Mouse (Mus musculus) ZHBTc4 (cell line): ENCODE results near the gene Rnf13.
A peak's percentile ranks its signal among the peaks of the same experiment; 100 is the strongest.

Experiments
- DNase-seq: peaks from one replicate; pipeline ENCODE4 v3.0.0-alpha.2; 2011; ENCODE audit warnings: low read depth, low spot score

Rnf13 gene

DNA sequence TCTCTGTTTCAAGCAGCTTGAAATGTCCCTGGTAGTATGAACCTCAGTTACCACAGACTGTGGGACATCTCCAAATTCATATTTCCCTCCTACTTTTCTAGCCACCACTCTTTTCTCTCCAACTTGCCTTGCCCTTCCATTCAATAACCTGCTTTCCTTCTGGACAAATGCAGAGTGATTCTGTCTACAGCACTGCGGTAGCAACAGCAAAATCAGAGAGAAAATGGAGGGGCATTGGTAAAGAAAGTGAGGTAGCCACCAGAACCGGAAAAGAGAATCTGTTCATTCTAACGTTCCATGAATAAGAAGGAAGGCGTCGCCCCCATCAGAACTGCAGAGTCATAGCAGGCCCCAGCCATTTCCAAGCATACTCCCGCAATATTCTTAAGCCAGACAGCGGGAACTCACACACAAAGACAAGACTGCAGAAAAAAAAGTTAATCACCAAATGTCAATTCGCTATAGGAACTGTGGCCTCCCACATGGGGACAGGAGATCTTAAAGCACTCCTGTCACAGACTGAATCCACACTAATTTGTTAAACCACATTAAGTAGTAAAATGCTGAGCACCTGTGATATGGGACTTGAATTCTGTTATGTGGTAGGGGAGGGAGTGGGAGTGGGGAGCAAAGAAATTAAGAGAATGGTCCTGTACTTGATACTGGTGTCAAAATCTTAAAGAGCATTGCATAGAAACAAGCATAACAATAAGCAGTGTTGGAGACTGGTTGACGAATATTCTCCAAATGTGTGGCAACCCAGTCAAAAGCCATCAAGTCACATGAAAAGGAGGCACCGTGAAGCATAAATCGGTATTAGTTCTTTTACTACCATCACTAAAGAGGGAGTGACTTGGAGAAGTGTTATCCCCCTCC is 110.2 kb downstream of the Rnf13 start:
- peak; percentile 37 for DNase-seq

GRCm38 (mm10) chr3:57846662-57846911 is 110.7 kb downstream of the Rnf13 start:
- peak; percentile 86 for DNase-seq

DNA sequence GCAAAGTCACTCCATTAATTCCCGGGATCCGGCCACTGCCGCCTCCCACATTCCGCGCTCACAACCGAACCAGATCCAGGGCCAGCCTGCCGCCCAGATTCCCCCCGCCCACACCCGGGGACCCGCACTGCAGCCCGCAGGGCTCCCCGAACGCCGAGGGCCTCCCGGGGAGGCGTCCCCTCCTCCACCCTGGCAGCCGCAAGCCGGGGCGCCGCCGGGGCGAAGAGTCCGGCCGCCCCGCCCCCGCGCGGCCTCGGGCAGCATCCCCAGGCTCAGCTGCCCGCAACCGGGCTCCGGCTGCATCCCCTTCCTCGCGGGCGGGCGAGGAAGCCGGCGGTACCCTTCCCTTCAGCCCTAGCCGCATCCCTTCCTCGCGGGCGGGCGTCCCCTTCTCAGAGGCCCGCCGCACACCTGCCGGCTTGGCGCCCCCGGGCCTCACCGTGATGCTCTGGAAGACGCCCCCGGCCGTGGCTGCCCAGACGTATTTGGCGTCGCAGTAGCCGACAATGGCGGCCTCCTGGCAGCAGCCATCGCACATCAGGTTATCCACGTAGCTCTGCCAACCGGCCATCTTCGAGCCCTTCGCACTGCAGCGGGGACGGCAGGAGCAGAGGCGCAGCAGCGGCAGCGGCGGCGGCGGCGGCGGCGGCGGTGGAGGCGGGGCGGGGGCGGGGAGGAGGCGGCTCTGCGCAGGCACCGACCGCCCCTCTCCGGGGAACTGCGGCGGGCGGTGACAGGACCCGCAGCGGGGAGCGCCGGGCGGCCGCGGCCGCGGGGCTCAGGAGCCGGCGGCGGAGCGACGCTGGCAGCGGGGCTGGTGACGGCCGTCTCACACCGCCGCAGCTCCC is 111.3 kb downstream of the Rnf13 start:
- DNase-seq: peak; percentile 79

GRCm38 (mm10) chr3:57847760-57848185 is 111.9 kb downstream of the Rnf13 start, which contains the start of gene Pfn2:
Gene Pfn2, minus strand, starts transcription at chr3:57848079.
- DNase-seq: peak; percentile 87

DNA sequence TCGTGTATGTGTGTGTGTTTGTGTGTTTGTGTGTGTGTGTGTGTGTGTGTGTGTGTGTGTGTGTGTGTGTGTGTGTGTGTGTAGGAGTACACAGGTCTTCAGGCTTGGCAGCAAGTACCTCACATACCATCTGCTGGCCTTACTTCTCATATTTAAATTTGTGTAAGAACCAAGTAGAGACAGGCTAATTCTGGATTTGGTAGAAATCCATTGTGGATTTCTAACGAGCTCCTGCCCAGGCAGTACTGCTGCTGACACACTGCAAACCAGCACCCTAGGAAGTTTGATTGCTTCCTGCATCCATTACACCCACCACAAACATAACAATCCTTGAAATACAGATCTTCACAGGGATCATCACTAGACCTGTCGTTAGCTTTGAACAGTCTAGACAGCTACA is 147.1 kb downstream of the Rnf13 start:
- DNase-seq: no peak
